Mouse (Mus musculus) adrenal gland, adult 18-20 months (tissue): ENCODE measurements around the gene Pou3f1. TPM values are rescaled to one million over a fixed set of nuclear protein-coding genes. Genes with fewer than 3 reads are reported as not detected.
"Not testable (repeated sequence)": the region's sequence is repeated elsewhere in the genome, so short reads cannot be mapped to it uniquely, and the experiment has no call there.

Source experiments
- DNase-seq, 2 experiments: peaks; one replicate each; pipeline ENCODE4 v3.0.0; 2021 to 2022; ENCODE audit warnings: low spot score in 2 of 2
- total RNA-seq, 2 experiments: library from RNA; stranded (reverse); gene quantifications; 1 replicate in 1 of 2; 2 replicates in 1 of 2; pipeline ENCODE4 v1.2.3; 2021

Pou3f1 gene
- total RNA-seq, 2 experiments from 2014 or later, result not detected

DNA sequence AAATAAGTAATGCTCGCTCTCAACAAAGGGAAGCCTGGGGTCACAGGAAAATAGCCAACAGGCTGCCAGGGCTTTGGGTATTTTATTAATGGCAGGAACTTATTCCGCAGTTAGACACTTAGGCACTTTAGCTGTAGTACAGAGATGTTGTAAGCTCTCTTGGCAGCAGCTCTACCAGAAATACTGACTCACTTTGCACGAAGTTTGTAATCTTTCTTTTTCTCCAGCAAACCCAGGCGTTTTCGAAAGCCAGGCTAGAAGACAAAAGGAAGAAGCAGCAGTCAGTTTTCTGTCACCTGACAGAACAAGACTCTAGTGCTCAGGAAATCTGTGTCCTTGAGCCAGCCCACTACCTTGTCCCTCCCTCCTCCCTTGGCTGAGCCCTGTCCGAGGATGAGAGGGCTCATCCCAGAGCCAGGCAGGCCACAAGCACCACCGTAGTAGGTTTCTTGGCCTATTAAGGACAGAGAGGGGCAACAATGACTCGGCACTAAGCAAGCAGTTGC, 29.3 kb downstream of the Pou3f1 start:
- DNase-seq, result peak in 1 of 2 experiments; percentile 25

GRCm38 (mm10) chr4:124691455-124691854, 34.8 kb downstream of the Pou3f1 start:
- DNase-seq, result no peak

GRCm38 (mm10) chr4:124692416-124692861, 35.8 kb downstream of the Pou3f1 start:
- DNase-seq, result no peak

- peak; percentile 77 to 78 for DNase-seq
These were observed 36.7 kb downstream of the Pou3f1 start, which contains the start of gene Utp11 for GRCm38 (mm10) chr4:124693135-124693894. Utp11 (minus strand) TSS chr4:124693600.

DNA sequence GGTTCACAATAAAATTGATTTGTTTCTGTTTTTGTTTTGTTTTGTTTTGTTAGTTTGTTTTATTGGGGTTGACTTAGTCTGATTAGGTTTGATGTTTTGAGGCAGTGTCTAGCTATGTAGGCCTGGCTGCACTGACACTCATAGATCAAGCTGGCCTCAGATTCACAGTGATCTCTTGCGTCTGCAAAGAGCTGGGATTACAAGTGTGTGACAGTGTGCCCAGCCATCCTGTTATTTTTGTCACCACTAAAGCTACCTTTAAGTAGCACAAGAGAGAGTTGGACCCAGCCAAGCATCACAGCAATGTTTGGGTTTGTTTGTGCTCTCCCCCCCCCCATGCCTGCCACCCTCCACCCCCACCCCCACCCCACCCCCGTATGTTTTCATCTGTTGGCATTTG, 38.0 kb downstream of the Pou3f1 start:
- no peak for DNase-seq

DNA sequence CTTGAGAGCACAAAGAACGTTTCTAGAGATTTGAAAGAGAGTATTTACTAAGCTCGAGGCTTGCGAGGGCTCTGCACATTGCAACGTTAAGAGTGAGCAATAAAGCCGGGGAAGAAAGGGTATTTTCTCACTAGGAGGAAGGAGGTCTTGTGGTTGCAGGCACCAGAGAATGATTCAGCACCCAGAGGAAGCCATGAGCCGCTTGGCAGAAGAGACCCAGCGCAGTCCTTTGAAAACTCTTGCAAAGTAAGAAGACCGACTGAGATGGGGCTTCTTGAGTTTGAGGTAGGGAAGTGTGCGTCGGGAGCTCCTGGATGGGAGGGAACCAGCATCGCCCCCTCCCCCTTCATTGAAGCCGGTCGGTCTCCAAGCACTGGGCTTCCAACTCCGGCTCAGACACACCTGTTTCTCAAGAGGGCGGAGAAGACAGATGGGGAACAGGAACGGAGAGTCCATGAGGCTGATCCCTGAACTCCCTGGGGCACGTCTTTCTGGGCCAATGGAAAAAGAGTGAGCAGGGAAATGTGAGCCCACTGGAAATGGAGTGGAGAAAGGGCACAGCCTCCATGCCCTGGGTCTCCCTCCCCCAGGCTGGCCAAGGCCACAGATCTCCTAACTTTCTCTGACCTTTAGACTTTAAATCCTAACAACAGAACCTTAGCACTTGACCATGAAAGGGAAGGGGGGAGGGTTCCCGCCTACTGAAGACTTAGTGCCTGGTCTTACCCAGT, 39.3 kb downstream of the Pou3f1 start:
- no peak for DNase-seq

DNA sequence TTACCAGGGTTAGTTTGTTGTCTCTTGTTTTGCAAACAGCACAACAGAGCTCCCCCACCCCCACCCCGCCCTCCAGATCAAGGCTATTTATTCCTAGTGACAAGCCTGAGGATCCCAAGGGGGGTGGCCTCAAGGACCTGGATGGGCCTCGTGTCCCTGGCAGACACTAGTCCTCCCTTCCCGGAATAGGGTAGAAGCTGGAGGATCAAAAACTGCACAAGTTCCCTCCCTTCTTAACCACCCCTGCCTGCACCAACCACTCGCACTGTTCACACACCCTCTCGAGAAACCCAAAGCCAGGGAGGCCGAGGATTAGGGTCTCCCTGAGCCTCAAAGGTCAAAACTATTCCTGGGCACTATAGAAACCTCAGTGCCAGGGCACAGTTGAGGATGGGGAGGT, 43.2 kb downstream of the Pou3f1 start:
- DNase-seq, result no peak

GRCm38 (mm10) chr4:124700248-124700971, 43.8 kb downstream of the Pou3f1 start, which contains the start of gene Fhl3:
Fhl3 (plus strand) TSS chr4:124700701.
- DNase-seq, result peak; percentile 53 to 70

DNA sequence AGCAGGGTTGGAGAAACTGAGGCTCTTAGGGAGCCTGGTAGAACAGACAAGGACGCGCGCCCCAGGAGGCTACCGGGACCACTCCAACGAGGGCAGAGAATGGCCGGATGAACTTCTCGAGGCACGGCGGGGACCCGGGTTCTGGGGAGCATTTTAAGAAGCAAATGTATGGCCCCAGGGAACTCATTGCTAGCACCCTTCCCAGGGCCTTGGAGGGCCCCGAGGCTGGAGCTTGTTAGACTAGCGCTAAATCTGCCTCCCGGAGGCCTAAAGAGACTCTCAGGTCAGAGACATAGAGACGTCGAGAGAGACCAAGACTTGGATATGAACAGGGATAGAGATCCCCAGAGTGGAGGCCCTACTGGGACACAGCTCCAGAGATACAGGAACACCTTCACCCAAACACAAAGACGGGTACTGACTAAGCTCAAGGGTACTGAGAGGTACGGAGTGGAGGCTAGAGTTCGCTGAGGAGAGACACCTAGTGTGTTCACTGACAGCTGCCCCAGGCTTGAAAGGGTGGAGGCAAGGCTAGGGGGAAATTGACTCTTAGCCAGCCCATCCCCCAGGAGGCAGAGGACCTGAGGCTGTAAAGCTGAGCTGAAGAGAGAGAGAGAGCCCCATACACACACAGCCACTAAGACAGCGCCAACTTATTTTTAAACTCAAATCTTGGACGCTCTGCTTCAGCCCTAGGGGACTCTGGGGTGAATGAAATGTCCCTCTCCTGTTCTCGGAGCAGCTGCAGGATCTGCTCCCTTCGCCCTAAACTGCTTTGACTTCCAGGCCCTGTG, 44.6 kb downstream of the Pou3f1 start:
- peak; percentile 12 to 33 for DNase-seq

DNA sequence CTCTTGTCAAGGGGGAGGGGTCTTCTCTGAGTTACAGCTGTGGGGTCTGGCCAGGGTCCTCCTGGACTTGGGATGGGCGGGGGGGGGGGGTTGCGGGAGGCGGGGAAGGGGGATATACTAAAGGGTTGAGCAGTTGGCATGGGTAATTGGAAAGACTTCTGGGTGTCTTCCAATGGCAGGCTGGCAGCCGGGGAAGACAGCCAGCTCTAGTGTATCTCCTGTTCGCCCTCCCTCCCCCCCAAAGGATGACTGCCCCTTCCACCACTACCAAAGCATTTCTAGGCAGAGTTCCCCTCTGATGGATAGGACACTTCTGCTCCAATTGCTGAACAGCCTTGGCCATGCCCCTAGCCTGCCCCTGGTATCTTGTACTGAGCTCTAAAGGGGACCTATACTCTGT, 45.3 kb downstream of the Pou3f1 start:
- DNase-seq, result no peak

- DNase-seq, result no peak
These were observed 46.8 kb downstream of the Pou3f1 start for GRCm38 (mm10) chr4:124703406-124703805.

- DNase-seq, result no peak
These were observed 47.5 kb downstream of the Pou3f1 start for GRCm38 (mm10) chr4:124703881-124704796.

DNA sequence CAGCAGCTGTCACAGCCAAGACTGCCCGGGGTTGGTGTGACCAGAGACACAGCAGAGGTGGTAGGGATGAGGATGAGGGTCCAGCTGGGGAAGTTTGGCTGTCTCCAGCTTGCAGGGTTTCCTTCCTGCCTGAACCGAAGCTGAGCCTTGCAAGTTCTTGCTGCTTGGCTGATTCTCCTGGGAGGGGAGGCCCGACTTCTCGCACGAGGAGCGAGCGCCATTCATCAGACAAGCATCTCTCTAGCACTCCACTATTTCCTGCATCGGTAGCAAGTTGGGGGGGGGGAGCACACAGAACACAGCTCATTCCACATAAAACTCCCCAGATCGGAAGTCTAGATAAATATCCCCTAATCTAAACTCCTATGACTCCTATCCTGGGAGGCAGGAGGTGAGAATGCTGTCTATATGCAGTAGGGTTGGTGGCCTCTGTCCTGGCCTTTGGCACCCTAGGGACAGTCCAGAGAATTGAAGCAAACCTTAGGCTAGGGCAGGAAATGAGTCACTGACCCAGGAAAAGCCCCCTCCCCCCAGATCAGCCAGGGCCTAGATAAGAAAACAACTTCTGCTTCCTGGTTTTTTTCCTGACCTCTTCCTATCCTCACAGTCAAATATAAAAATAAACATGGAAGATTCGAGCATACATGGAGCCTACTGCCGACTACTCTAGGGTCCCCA, 48.3 kb downstream of the Pou3f1 start:
- DNase-seq, result peak; percentile 21 to 34

- no peak for DNase-seq
These were observed 49.2 kb downstream of the Pou3f1 start for GRCm38 (mm10) chr4:124705661-124706269.

GRCm38 (mm10) chr4:124707381-124708199, 51.0 kb downstream of the Pou3f1 start:
- DNase-seq, result not testable (repeated sequence)

- DNase-seq, result not testable (repeated sequence)
These were observed 51.6 kb downstream of the Pou3f1 start for GRCm38 (mm10) chr4:124708200-124708517.
